Mouse (Mus musculus) embryo, embryonic 10.5 days (tissue): ENCODE results near the gene Btbd35f12.
"Not testable (repeated sequence)": the region's sequence is repeated elsewhere in the genome, so short reads cannot be mapped to it uniquely, and the experiment has no call there.

Source experiments
- DNase-seq: peaks from one replicate; pipeline ENCODE4 v3.0.0-alpha.2; 2015; ENCODE audit warnings: low spot score

Btbd35f12 gene

DNA sequence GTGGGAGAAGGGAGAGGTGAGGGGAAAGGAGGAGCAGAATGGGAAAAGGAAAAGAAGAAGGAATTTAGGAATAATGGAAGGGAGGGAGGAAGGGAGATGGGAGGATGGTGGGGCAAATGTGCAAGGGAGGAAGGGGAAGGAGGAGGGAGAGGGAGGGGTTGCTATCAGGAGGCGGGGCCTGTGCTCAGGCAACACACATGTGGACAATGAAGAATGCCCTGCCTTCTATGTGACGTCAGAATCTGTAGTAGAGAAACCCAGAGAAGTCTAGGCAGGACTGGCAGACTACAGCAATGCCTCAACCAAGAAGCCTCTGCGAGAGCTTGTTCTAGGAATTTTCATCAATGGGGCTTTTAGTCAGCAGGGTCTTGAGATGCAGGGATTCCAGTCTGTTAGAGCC lies at the start of gene Btbd35f12:
TSS of gene Btbd35f12 (plus strand) at position 301 of the 400 bp plus-strand sequence.
- DNase-seq: not testable (repeated sequence)

- not testable (repeated sequence) for DNase-seq
Measured at GRCm38 (mm10) chrX:33353254-33353653, 40.1 kb downstream of the Btbd35f12 start.
